Mouse (Mus musculus) heart, embryonic 11.5 days (tissue): ENCODE measurements around the gene Fam214a. TPM values are rescaled to one million over a fixed set of nuclear protein-coding genes. Genes with fewer than 3 reads are reported as not detected.

Experiments used
- ATAC-seq: fragments of 200-750 bp; cut with Nextera tagmentation; replicated peaks from 2 replicates; pipeline ENCODE4 v1.8.0; 2017; ENCODE audit warnings: moderate library complexity; ENCODE audit not compliant: insufficient number of reproducible peaks, low FRiP score, low TSS enrichment
- H3K27ac ChIP-seq: fragments of 300-500 bp; sonication (generic); 2 replicates; pipeline ENCODE4 v1.5.1; 2014; ENCODE audit warnings: mild to moderate bottlenecking, low read depth, low read length
- H3K27me3 ChIP-seq: fragments of 300-500 bp; sonication (generic); 2 replicates; pipeline ENCODE4 v1.6.1; 2014; ENCODE audit warnings: mild to moderate bottlenecking, low read length, mixed read lengths; ENCODE audit not compliant: control insufficient read depth, insufficient read depth
- H3K36me3 ChIP-seq: fragments of 300-500 bp; sonication (generic); 2 replicates; pipeline ENCODE4 v1.6.1; 2014; ENCODE audit warnings: mild to moderate bottlenecking, low read length, moderate library complexity, mixed read lengths; ENCODE audit not compliant: control insufficient read depth, insufficient read depth
- H3K4me1 ChIP-seq: fragments of 300-500 bp; sonication (generic); 2 replicates; pipeline ENCODE4 v1.6.1; 2014; ENCODE audit warnings: low read length; ENCODE audit not compliant: control insufficient read depth, insufficient read depth
- H3K4me2 ChIP-seq: fragments of 300-500 bp; sonication (generic); 2 replicates; pipeline ENCODE4 v1.6.1; 2014; ENCODE audit warnings: mild to moderate bottlenecking, moderate library complexity
- H3K4me3 ChIP-seq: fragments of 300-500 bp; sonication (generic); 2 replicates; pipeline ENCODE4 v1.5.1; 2014; ENCODE audit warnings: low read depth, low read length
- H3K9ac ChIP-seq: fragments of 300-500 bp; sonication (generic); 2 replicates; pipeline ENCODE4 v1.6.1; 2014; ENCODE audit warnings: mild to moderate bottlenecking, low read depth, low read length, moderate library complexity
- H3K9me3 ChIP-seq: fragments of 300-500 bp; sonication (generic); replicated peaks from 2 replicates; pipeline ENCODE4 v1.6.1; 2016; ENCODE audit warnings: low read length; ENCODE audit not compliant: control insufficient read depth
- WGBS: fragments of 180-500 bp; shearing (Covaris S2); extraction: QIAGEN DNeasy Blood & Tissue Kit; methylation state at CpG from one replicate; pipeline ENCODE4 v1.1.7; 2014; ENCODE audit not compliant: insufficient replicate concordance; 5-methylcytosine and 5-hydroxymethylcytosine counted together
- polyA plus RNA-seq: library from polyadenylated mRNA; unstranded; fragments of >200 nt; fragmentation: Nextera tagmentation; extraction: Ambion mirVana; gene quantifications from 2 replicates; pipeline ENCODE4 v1.2.1, GENCODE M21; 2014

Fam214a gene
- polyA plus RNA-seq, 1 experiment from 2014 or later = 9.7 TPM

DNA sequence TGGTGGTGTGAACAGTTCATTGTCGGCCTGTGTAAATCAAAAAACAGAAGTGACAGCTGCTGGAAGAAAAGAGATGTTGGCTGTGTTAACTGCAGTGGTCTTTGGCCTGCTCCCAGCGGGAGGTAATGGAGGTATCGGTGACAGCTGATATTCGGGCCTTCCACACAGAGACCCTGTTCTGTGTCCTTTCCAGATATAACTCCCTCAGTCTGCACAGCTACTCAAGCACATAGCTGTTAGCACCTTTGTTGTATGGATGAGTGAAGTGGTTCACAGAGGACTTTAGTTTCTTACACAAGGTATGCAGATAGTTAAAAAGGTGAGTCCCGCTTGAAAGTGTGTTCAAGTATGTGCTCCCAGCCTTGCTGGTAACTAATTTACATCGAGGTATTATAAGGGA, 7.9 kb downstream of the Fam214a start:
- H3K36me3 ChIP-seq = no peaks in the 10 kb centered on the region
- WGBS = 44% methylated on average over 6 of the region's 6 CpGs
- H3K27me3 ChIP-seq = no peaks in the 10 kb centered on the region
- no peak for ATAC-seq
- no peak overlapping the region for H3K4me3 ChIP-seq
- H3K27ac ChIP-seq = no peak overlapping the region
- H3K4me1 ChIP-seq = peaks cover 8% of the 10 kb centered on the region; the same call in 1 of the 2 replicates
- no peaks in the 10 kb centered on the region for H3K9me3 ChIP-seq
- no peak overlapping the region for H3K4me2 ChIP-seq
- H3K9ac ChIP-seq = no peak overlapping the region

DNA sequence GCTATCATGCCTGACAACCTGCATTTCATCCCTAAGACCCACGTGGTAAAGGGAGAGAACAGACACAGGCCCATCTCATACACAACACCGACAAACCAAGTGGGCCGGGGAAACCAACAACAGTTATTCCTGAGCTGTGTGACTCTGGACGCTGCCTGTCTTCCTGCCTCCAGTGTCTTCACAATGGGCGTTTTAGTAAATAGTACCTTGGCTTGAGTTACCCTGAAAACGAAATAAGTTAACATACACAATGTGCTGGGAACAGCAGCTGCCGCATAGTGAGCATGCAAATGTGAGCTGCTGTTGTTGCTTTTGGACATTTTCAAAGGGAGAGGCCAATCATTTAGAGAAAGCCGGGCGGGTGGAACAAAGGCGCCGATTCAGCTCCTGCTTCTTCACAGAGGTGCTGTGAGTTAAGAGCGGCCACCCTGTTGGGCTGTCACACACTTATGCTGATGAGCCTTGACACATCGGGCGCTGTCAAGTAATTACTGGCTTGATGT, 8.4 kb downstream of the Fam214a start:
- Histone ChIP-seq H3K27ac (no peak overlapping the region), H3K4me2 (peak overlapping the region; percentile 45), H3K9ac (no peak overlapping the region), H3K9me3 (no peaks in the 10 kb centered on the region), H3K36me3 (no peaks in the 10 kb centered on the region), H3K27me3 (no peaks in the 10 kb centered on the region), H3K4me3 (no peak overlapping the region), H3K4me1 (peaks cover 8% of the 10 kb centered on the region; the same call in 1 of the 2 replicates)
- no peak for ATAC-seq
- 21% methylated on average over 14 of the region's 14 CpGs for WGBS

DNA sequence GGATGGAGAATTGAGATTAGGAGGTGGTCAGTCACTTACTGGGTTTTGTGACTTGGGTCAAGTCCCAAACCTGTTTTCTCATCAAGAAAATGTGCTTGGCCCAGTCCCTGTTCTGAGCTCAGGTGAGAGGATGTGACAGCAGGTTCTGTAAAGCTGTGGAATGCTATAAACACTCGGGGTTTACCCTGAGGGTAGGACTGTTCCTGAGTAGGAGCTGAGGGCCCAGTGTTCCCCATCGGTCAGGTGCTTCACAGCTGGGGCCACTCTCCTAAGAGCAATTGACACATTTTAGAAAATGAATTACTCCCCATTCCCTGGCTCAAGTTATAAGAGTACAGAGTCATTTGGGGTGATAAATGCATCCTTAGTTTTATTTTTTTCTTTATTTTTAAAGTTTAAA, 11.3 kb downstream of the Fam214a start:
- Histone ChIP-seq H3K27me3 (no peaks in the 10 kb centered on the region), H3K36me3 (no peaks in the 10 kb centered on the region), H3K4me3 (no peak overlapping the region), H3K27ac (no peak overlapping the region), H3K9ac (no peak overlapping the region), H3K4me2 (no peak overlapping the region), H3K9me3 (no peaks in the 10 kb centered on the region), H3K4me1 (peaks cover 8% of the 10 kb centered on the region)
- 73% methylated on average over 2 of the region's 2 CpGs for WGBS
- no peak for ATAC-seq

DNA sequence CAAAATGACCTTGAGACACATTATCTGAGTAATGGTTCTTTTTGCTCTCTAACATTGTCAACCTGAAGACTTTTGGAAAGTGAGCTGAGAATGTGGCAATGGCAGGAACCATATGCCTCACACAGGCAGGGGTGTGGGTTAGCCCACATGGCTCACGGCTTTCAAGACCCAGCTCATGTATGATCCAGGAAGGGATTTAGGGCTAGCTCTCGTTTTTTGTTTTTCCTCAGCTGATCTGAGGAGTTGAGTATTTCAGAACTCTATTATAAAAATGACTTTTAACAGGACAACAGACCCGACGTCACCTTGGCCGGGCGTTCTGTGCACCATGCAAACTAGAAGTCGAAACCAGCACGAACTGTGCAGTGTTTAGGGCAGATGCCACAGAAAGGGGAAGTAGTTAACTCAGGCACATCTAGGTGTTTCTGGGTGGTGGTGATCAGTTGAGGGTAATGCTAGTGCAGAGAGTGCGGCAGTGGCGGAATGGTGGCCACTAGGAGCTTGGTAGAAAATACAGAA, 12.2 kb downstream of the Fam214a start:
- 83% methylated on average over 10 of the region's 10 CpGs for WGBS
- H3K9me3 ChIP-seq = no peaks in the 10 kb centered on the region
- no peak for ATAC-seq
- H3K4me2 ChIP-seq = no peak overlapping the region
- H3K36me3 ChIP-seq = no peaks in the 10 kb centered on the region
- no peak overlapping the region for H3K27ac ChIP-seq
- no peak overlapping the region for H3K4me3 ChIP-seq
- peaks cover 8% of the 10 kb centered on the region for H3K4me1 ChIP-seq
- H3K9ac ChIP-seq = no peak overlapping the region
- H3K27me3 ChIP-seq = no peaks in the 10 kb centered on the region

DNA sequence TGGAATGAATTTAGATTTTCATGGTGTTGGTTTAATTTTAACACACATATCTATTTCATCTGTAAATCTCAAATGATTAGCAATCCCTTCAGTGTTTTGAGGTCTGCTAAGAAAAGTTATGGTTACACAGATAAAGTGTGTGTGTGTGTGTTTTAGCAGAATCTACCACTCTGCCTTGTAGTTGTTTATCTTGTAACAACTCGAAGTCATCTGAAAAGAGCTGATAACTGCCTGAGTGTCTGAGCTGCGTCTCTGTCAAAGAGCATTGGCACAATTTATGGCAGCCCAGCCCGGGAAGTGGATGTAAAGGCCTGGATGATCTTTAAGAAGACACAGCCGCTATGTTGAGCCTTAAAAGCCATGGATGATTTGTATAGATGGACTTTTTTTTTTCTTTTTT, 13.5 kb downstream of the Fam214a start:
- H3K36me3 ChIP-seq = no peaks in the 10 kb centered on the region
- no peaks in the 10 kb centered on the region for H3K27me3 ChIP-seq
- ATAC-seq = no peak
- H3K4me1 ChIP-seq = peaks cover 3% of the 10 kb centered on the region
- no peak overlapping the region for H3K9ac ChIP-seq
- H3K4me2 ChIP-seq = no peak overlapping the region
- H3K27ac ChIP-seq = no peak overlapping the region
- no peak overlapping the region for H3K4me3 ChIP-seq
- 33% methylated on average over 4 of the region's 4 CpGs for WGBS
- no peaks in the 10 kb centered on the region for H3K9me3 ChIP-seq

DNA sequence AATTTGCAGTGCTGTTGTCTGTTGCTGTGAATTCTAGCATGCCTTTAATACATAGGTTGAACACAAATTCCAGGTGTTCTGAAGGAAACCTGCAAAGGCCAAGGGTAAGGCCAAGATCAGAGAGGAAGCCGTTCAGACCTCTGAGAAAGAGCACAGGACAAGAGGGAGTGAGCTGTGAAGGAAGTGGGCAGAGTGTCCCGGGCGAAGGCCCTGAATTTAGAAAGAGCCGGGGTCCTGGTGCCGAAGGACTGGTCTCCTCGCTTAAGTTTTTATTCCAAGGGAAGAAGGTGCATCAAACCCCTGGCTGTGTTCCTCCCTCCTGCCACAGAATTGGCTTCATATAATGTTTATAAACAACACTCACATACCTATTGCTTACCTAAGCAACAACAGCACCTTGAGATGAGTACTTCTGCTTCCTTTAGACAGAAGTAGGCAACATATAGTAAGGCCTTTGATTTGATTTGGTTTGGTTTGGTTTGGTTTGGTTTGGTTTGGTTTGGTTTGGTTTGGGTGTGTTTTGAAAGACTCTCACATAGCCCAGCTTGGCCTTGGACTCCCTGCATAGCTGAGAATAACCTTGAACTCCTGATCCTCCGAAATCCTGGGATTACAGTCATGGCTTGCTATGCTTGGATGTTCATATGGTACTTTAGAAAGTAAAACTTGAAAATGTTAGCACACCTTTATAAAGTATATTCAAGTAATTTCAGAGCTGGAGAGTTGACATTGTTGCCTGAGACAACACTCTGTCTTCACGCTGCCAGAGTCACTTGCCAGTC, 16.2 kb downstream of the Fam214a start:
- Histone ChIP-seq H3K9ac (no peak overlapping the region), H3K27ac (no peak overlapping the region), H3K4me3 (no peak overlapping the region), H3K4me1 (no peaks in the 10 kb centered on the region; the same call in 1 of the 2 replicates), H3K27me3 (no peaks in the 10 kb centered on the region), H3K9me3 (no peaks in the 10 kb centered on the region), H3K4me2 (no peak overlapping the region), H3K36me3 (no peaks in the 10 kb centered on the region)
- WGBS = 83% methylated on average over 8 of the region's 8 CpGs
- ATAC-seq = no peak

DNA sequence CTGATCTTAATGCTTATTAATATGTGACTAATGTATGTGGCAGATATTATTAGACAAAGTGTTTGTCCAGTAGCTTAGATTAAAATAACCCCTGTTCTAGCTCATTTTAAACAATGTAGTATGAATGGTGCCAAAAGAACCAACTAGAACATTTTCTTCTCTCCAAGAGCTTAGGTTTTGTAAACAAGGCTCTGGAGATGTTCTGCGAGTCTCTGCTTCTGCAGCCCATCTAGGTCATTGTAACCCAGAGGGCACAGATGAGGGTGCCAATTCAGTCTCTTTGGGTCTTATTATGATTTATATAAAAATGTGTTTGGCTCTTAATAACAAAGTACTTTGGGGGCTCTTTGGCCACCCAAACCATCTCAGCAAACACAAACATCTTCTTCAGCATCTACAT, 17.9 kb downstream of the Fam214a start:
- no peak overlapping the region for H3K4me2 ChIP-seq
- peaks cover 13% of the 10 kb centered on the region for H3K4me1 ChIP-seq
- no peak for ATAC-seq
- H3K27ac ChIP-seq = no peak overlapping the region
- no peaks in the 10 kb centered on the region for H3K27me3 ChIP-seq
- no peaks in the 10 kb centered on the region for H3K36me3 ChIP-seq
- H3K4me3 ChIP-seq = no peak overlapping the region
- WGBS = 84% methylated on average over 1 of the region's 1 CpGs
- H3K9ac ChIP-seq = no peak overlapping the region
- no peaks in the 10 kb centered on the region for H3K9me3 ChIP-seq

DNA sequence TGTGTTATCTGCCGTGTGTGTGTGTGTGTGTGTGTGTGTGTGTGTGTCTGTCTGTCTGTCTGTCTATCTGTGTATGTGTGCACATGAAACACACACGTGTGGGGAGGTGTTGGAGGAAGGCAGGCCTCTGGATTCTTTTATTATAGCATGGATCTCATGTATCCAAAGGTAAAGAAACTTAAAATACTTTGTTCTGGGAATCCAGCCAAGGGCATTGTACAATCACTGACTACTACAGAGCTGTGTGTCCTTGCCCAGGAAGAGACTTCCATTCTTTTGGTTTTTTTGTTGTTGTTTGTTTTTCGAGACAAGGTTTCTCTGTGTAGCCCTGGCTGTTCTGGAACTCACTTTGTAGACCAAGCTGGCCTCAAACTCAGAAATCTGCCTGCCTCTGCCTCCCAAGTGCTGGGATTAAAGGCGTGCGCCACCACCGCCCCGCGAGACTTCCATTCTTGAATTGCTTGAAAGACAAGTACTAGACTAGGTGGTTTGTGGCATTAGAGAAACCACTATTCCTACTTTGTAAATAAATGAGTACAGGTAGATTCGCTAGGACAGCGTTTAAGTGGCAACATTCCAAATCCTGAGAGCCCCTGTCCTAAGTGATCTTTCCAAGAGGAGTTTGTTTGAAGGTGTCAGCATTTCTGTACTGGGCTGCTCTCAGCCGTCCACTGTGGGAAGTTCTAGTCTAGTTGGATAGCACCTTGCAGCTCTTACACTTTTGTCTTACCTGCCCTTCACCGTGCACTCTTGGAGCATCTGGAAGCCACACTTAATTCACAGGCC, 18.7 kb downstream of the Fam214a start:
- ATAC-seq = no peak
- 82% methylated on average over 12 of the region's 12 CpGs for WGBS
- Histone ChIP-seq H3K4me1 (peaks cover 13% of the 10 kb centered on the region), H3K27ac (no peak overlapping the region), H3K4me3 (no peak overlapping the region), H3K4me2 (no peak overlapping the region), H3K9me3 (no peaks in the 10 kb centered on the region), H3K36me3 (no peaks in the 10 kb centered on the region), H3K27me3 (no peaks in the 10 kb centered on the region), H3K9ac (no peak overlapping the region)
